Mouse (Mus musculus): Measurements from ENCODE around the gene Sirt1. TPM values are rescaled to one million over a fixed set of nuclear protein-coding genes. Genes with fewer than 3 reads are reported as not detected.
"Not testable (repeated sequence)": the region's sequence is repeated elsewhere in the genome, so short reads cannot be mapped to it uniquely, and the experiment has no call there.

The Sirt1 gene
- polyA plus RNA-seq, 1 experiment from 2014 or later, result 9.9 TPM

- no peaks in the 10 kb centered on the region for H3K36me3 ChIP-seq
- peak overlapping the region; percentile 65 for H3K4me2 ChIP-seq
- H3K9me3 ChIP-seq, result no peaks in the 10 kb centered on the region
- under 1% methylated on average over 19 of the region's 19 CpGs for WGBS
- H3K9ac ChIP-seq (replicated peaks), result peak overlapping the region; percentile 54
- peak overlapping the region; percentile 26 for H3K27ac ChIP-seq
- H3K4me3 ChIP-seq (replicated peaks), result peak overlapping the region; percentile 53
- ATAC-seq (ENCODE audit: insufficient number of reproducible peaks, insufficient read depth, low FRiP score, low TSS enrichment, low read depth), result peak; percentile 74
- no peaks in the 10 kb centered on the region for H3K4me1 ChIP-seq (replicated peaks)
- no peaks in the 10 kb centered on the region for H3K27me3 ChIP-seq
Observed at GRCm38 (mm10) chr10:63386444-63386843, 4.9 kb upstream of the Sirt1 start.

- H3K9me3 ChIP-seq; H3K4me1 ChIP-seq (replicated peaks); ATAC-seq (ENCODE audit: insufficient number of reproducible peaks, insufficient read depth, low FRiP score, low TSS enrichment, low read depth); H3K27me3 ChIP-seq; H3K27ac ChIP-seq; H3K36me3 ChIP-seq: not testable (repeated sequence)
- H3K4me3 ChIP-seq (replicated peaks), result peak overlapping the region; percentile 53
- peak overlapping the region; percentile 65 for H3K4me2 ChIP-seq
- WGBS, result 23% methylated on average over 5 of the region's 5 CpGs
- H3K9ac ChIP-seq (replicated peaks), result peak overlapping the region; percentile 54; the same call in 1 of the 2 replicates
Observed at GRCm38 (mm10) chr10:63385897-63386296, 4.4 kb upstream of the Sirt1 start.

GRCm38 (mm10) chr10:63382372-63383279 is 1.1 kb upstream of the Sirt1 start, which contains the start of gene Dnajc12:
Dnajc12 (plus strand) TSS chr10:63382443.
- WGBS, result under 1% methylated on average over 28 of the region's 28 CpGs
- Histone ChIP-seq H3K9me3 (no peaks in the 10 kb centered on the region), H3K4me1 (replicated peaks) (no peaks in the 10 kb centered on the region), H3K36me3 (no peaks in the 10 kb centered on the region), H3K27ac (no peak within 1 kb of the TSS), H3K9ac (replicated peaks) (peak within 1 kb of the TSS; percentile 61), H3K4me3 (replicated peaks) (peak within 1 kb of the TSS; percentile 55), H3K4me2 (peak within 1 kb of the TSS; percentile 88), H3K27me3 (0 out of 2 replicates have a peak, but pooled peaks cover 4% of the 10 kb centered on the region)
- peak; percentile 87 for ATAC-seq (ENCODE audit: insufficient number of reproducible peaks, insufficient read depth, low FRiP score, low TSS enrichment, low read depth)

- WGBS, result 64% methylated on average over 6 of the region's 6 CpGs
- no peaks in the 10 kb centered on the region for H3K9me3 ChIP-seq
- no peaks in the 10 kb centered on the region for H3K36me3 ChIP-seq
- no peak for ATAC-seq (ENCODE audit: insufficient number of reproducible peaks, insufficient read depth, low FRiP score, low TSS enrichment, low read depth)
- H3K27ac ChIP-seq, result no peak overlapping the region
- H3K4me1 ChIP-seq (replicated peaks), result no peaks in the 10 kb centered on the region
- H3K9ac ChIP-seq (replicated peaks), result no peak overlapping the region
- 0 out of 2 replicates have a peak, but pooled peaks cover 4% of the 10 kb centered on the region for H3K27me3 ChIP-seq
- H3K4me3 ChIP-seq (replicated peaks), result no peak overlapping the region
- H3K4me2 ChIP-seq, result no peak overlapping the region
Observed at GRCm38 (mm10) chr10:63378948-63379680, 2.4 kb downstream of the Sirt1 start.

GRCm38 (mm10) chr10:63377468-63377867 is 4.0 kb downstream of the Sirt1 start:
- H3K27ac ChIP-seq, result no peak overlapping the region
- no peak overlapping the region for H3K9ac ChIP-seq (replicated peaks)
- 21% methylated on average over 9 of the region's 9 CpGs for WGBS
- no peak for ATAC-seq (ENCODE audit: insufficient number of reproducible peaks, insufficient read depth, low FRiP score, low TSS enrichment, low read depth)
- no peaks in the 10 kb centered on the region for H3K4me1 ChIP-seq (replicated peaks)
- 0 out of 2 replicates have a peak, but pooled peaks cover 4% of the 10 kb centered on the region for H3K27me3 ChIP-seq
- H3K4me3 ChIP-seq (replicated peaks), result no peak overlapping the region
- no peak overlapping the region for H3K4me2 ChIP-seq
- H3K36me3 ChIP-seq, result no peaks in the 10 kb centered on the region
- no peaks in the 10 kb centered on the region for H3K9me3 ChIP-seq

GRCm38 (mm10) chr10:63376303-63376702 is 5.2 kb downstream of the Sirt1 start:
- Histone ChIP-seq H3K36me3 (no peaks in the 10 kb centered on the region), H3K4me1 (replicated peaks) (no peaks in the 10 kb centered on the region), H3K9me3 (no peaks in the 10 kb centered on the region), H3K9ac (replicated peaks) (no peak overlapping the region), H3K4me2 (no peak overlapping the region), H3K4me3 (replicated peaks) (no peak overlapping the region), H3K27ac (no peak overlapping the region), H3K27me3 (0 out of 2 replicates have a peak, but pooled peaks cover 4% of the 10 kb centered on the region)
- ATAC-seq (ENCODE audit: insufficient number of reproducible peaks, insufficient read depth, low FRiP score, low TSS enrichment, low read depth), result no peak
- 78% methylated on average over 5 of the region's 5 CpGs for WGBS

GRCm38 (mm10) chr10:63368041-63368440 is 13.5 kb downstream of the Sirt1 start:
- WGBS, result 92% methylated on average over 3 of the region's 3 CpGs
- no peak overlapping the region for H3K9ac ChIP-seq (replicated peaks)
- no peak for ATAC-seq (ENCODE audit: insufficient number of reproducible peaks, insufficient read depth, low FRiP score, low TSS enrichment, low read depth)

GRCm38 (mm10) chr10:63367386-63367785 is 14.1 kb downstream of the Sirt1 start:
- H3K36me3 ChIP-seq, result no peaks in the 10 kb centered on the region
- no peak overlapping the region for H3K4me3 ChIP-seq (replicated peaks)
- no peak overlapping the region for H3K9ac ChIP-seq (replicated peaks)
- H3K27me3 ChIP-seq, result no peaks in the 10 kb centered on the region
- H3K9me3 ChIP-seq, result 0 out of 2 replicates have a peak, but pooled peaks cover 3% of the 10 kb centered on the region
- ATAC-seq (ENCODE audit: insufficient number of reproducible peaks, insufficient read depth, low FRiP score, low TSS enrichment, low read depth), result no peak
- peaks cover 5% of the 10 kb centered on the region; the same call in 1 of the 2 replicates for H3K4me1 ChIP-seq (replicated peaks)
- no peak overlapping the region for H3K4me2 ChIP-seq
- WGBS, result 81% methylated on average over 6 of the region's 6 CpGs
- no peak overlapping the region for H3K27ac ChIP-seq

More at GRCm38 (mm10) chr10:63368041-63368440, 13.5 kb downstream of the Sirt1 start:
- peaks cover 5% of the 10 kb centered on the region; the same call in 1 of the 2 replicates for H3K4me1 ChIP-seq (replicated peaks)
- H3K27ac ChIP-seq, result no peak overlapping the region
- no peak overlapping the region for H3K4me3 ChIP-seq (replicated peaks)
- H3K27me3 ChIP-seq, result no peaks in the 10 kb centered on the region
- H3K9me3 ChIP-seq, result 0 out of 2 replicates have a peak, but pooled peaks cover 3% of the 10 kb centered on the region
- no peak overlapping the region for H3K4me2 ChIP-seq
- no peaks in the 10 kb centered on the region for H3K36me3 ChIP-seq

- 59% methylated on average over 7 of the region's 7 CpGs for WGBS
- Histone ChIP-seq H3K4me3 (replicated peaks) (no peak overlapping the region), H3K9ac (replicated peaks) (no peak overlapping the region), H3K27me3 (no peaks in the 10 kb centered on the region), H3K4me2 (0 out of 2 replicates have a peak overlapping the region, but pooled peaks have one; percentile 8), H3K27ac (no peak overlapping the region), H3K4me1 (replicated peaks) (peaks cover 5% of the 10 kb centered on the region; the same call in 1 of the 2 replicates), H3K9me3 (0 out of 2 replicates have a peak, but pooled peaks cover 3% of the 10 kb centered on the region), H3K36me3 (no peaks in the 10 kb centered on the region)
- no peak for ATAC-seq (ENCODE audit: insufficient number of reproducible peaks, insufficient read depth, low FRiP score, low TSS enrichment, low read depth)
Observed at GRCm38 (mm10) chr10:63365918-63366455, 15.5 kb downstream of the Sirt1 start.

GRCm38 (mm10) chr10:63360502-63360901 is 21.0 kb downstream of the Sirt1 start:
- Histone ChIP-seq H3K36me3 (no peaks in the 10 kb centered on the region), H3K27me3 (no peaks in the 10 kb centered on the region), H3K4me3 (replicated peaks) (no peak overlapping the region), H3K9me3 (no peaks in the 10 kb centered on the region), H3K9ac (replicated peaks) (no peak overlapping the region), H3K4me2 (no peak overlapping the region), H3K4me1 (replicated peaks) (no peaks in the 10 kb centered on the region), H3K27ac (no peak overlapping the region)
- ATAC-seq (ENCODE audit: insufficient number of reproducible peaks, insufficient read depth, low FRiP score, low TSS enrichment, low read depth), result no peak
- WGBS, result 63% methylated on average over 1 of the region's 1 CpGs

- WGBS, result 90% methylated on average over 5 of the region's 5 CpGs
- no peak overlapping the region for H3K27ac ChIP-seq
- no peak overlapping the region for H3K4me3 ChIP-seq (replicated peaks)
- no peak overlapping the region for H3K4me2 ChIP-seq
- H3K4me1 ChIP-seq (replicated peaks), result no peaks in the 10 kb centered on the region
- no peaks in the 10 kb centered on the region; the same call in 1 of the 2 replicates for H3K27me3 ChIP-seq
- no peak for ATAC-seq (ENCODE audit: insufficient number of reproducible peaks, insufficient read depth, low FRiP score, low TSS enrichment, low read depth)
- H3K36me3 ChIP-seq, result no peaks in the 10 kb centered on the region
- H3K9me3 ChIP-seq, result no peaks in the 10 kb centered on the region
- no peak overlapping the region for H3K9ac ChIP-seq (replicated peaks)
Observed at GRCm38 (mm10) chr10:63352111-63352510, 29.4 kb downstream of the Sirt1 start.

All from limb, embryonic 12.5 days (tissue).